Mouse (Mus musculus) embryonic facial prominence, embryonic 12.5 days (tissue): ENCODE data around the gene Abcg1. TPM values are rescaled to one million over a fixed set of nuclear protein-coding genes. Genes with fewer than 3 reads are reported as not detected.

Source experiments
- ATAC-seq: fragments of 200-750 bp; cut with Nextera tagmentation; 2 replicates; pipeline ENCODE4 v1.8.0; 2017; ENCODE audit not compliant: insufficient number of reproducible peaks, insufficient read depth, low FRiP score, low TSS enrichment
- H3K27ac ChIP-seq: fragments of 300-500 bp; sonication (generic); 2 replicates; pipeline ENCODE4 v1.5.1; 2016; ENCODE audit warnings: mild to moderate bottlenecking
- H3K27me3 ChIP-seq: fragments of 300-500 bp; sonication (generic); 2 replicates; pipeline ENCODE4 v1.6.1; 2016; ENCODE audit warnings: mild to moderate bottlenecking, moderate library complexity
- H3K36me3 ChIP-seq: fragments of 300-500 bp; sonication (generic); 2 replicates; pipeline ENCODE4 v1.6.1; 2016; ENCODE audit warnings: mild to moderate bottlenecking
- H3K4me1 ChIP-seq: fragments of 300-500 bp; sonication (generic); 2 replicates; pipeline ENCODE4 v1.6.1; 2016
- H3K4me2 ChIP-seq: fragments of 300-500 bp; sonication (generic); replicated peaks from 2 replicates; pipeline ENCODE4 v1.6.1; 2016; ENCODE audit warnings: mild to moderate bottlenecking, moderate library complexity
- H3K4me3 ChIP-seq: fragments of 300-500 bp; sonication (generic); 2 replicates; pipeline ENCODE4 v1.5.1; 2016; ENCODE audit warnings: mild to moderate bottlenecking
- H3K9ac ChIP-seq: fragments of 300-500 bp; sonication (generic); 2 replicates; pipeline ENCODE4 v1.6.1; 2016; ENCODE audit warnings: mild to moderate bottlenecking, moderate library complexity
- H3K9me3 ChIP-seq: fragments of 300-500 bp; sonication (generic); 2 replicates; pipeline ENCODE4 v1.6.1; 2016; ENCODE audit warnings: mild to moderate bottlenecking, moderate library complexity
- WGBS: fragments of 180-500 bp; shearing (Covaris S2); methylation state at CpG from one replicate; pipeline ENCODE4 v1.1.7; 2016; 5-methylcytosine and 5-hydroxymethylcytosine counted together
- polyA plus RNA-seq: library from polyadenylated mRNA; unstranded; fragments of >200 nt; fragmentation: Nextera tagmentation; extraction: Ambion mirVana; gene quantifications from 2 replicates; pipeline ENCODE4 v1.2.1, GENCODE M21; 2016

Gene Abcg1
- polyA plus RNA-seq, 1 experiment from 2014 or later, result 14.6 TPM

DNA sequence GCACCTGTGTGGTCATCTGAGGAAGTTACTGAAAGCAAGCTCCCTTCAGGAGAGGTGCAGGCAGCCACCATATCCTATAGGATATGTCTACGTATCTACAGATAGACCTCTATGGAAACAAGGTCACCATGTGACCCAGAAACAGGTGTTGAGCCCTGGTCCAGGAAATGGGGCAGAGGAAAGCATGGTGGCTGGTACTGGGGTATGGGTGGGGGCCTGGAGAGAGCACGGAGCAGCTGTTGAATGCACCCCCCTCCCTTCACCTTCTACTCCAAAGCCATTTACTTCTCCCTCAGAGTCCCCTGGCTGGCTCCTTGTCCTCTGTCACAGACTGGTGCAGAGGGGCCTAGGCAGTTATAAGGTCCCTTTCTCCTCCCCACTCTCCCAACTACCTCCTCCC, 106.3 kb downstream of the Abcg1 start:
- no peak for ATAC-seq
- H3K27ac ChIP-seq, result no peak overlapping the region
- no peak overlapping the region for H3K9ac ChIP-seq
- H3K4me3 ChIP-seq, result no peak overlapping the region
- 82% methylated on average over 2 of the region's 2 CpGs for WGBS
- no peaks in the 10 kb centered on the region for H3K4me1 ChIP-seq
- no peak overlapping the region for H3K4me2 ChIP-seq
- no peaks in the 10 kb centered on the region for H3K36me3 ChIP-seq
- H3K9me3 ChIP-seq, result no peaks in the 10 kb centered on the region
- no peaks in the 10 kb centered on the region for H3K27me3 ChIP-seq

DNA sequence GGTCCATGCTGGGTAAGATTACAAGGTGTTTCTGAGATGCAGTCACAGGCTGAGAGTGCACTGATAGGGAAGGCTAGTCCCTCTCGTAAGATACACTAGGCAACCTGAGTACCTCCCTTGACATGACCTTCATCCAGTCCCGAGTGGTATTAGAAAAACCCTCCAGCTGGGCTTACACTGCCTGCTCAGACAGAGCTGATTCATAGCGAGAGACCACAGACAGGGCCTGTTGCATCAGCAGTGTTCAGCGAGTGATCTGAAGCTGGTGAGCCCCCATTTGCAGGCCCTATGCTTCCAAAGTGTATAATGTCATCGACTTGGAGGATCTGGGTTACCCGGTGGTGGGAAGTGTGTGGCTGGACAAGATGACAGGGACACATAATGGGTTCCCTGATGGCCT, 107.7 kb downstream of the Abcg1 start, which contains the start of gene Tff1:
Gene Tff1, minus strand, starts transcription at position 151 of the 400 bp plus-strand sequence.
- ATAC-seq, result no peak
- Histone ChIP-seq H3K36me3 (no peaks in the 10 kb centered on the region), H3K4me1 (no peaks in the 10 kb centered on the region), H3K27ac (no peak within 1 kb of the TSS), H3K27me3 (no peaks in the 10 kb centered on the region), H3K4me3 (no peak within 1 kb of the TSS), H3K9ac (no peak within 1 kb of the TSS), H3K9me3 (no peaks in the 10 kb centered on the region), H3K4me2 (no peak within 1 kb of the TSS)
- 92% methylated on average over 6 of the region's 6 CpGs for WGBS

Other genes starting within 250 kb of the Abcg1 start
- gene Glp1r, start 155.9 kb upstream of the Abcg1 start, polyA plus RNA-seq, result not detected in 2 replicates
- 0.20 TPM in 1 of 2 replicates, not detected in the other for gene Umodl1, start 103.0 kb upstream of the Abcg1 start, polyA plus RNA-seq
- not detected in 2 replicates for gene Tff3, start 72.0 kb downstream of the Abcg1 start, polyA plus RNA-seq
- gene Tff2, start 86.6 kb downstream of the Abcg1 start, polyA plus RNA-seq, result not detected in 2 replicates
- gene Tff1, start 107.6 kb downstream of the Abcg1 start, polyA plus RNA-seq, result not detected in 2 replicates
- gene Tmprss3, start 141.3 kb downstream of the Abcg1 start, polyA plus RNA-seq, result 0.05 and 0.14 TPM in 2 replicates
- 0.29 and 0.37 TPM in 2 replicates for gene Ubash3a, start 150.2 kb downstream of the Abcg1 start, polyA plus RNA-seq
- gene Rsph1, start 219.7 kb downstream of the Abcg1 start, polyA plus RNA-seq, result 0.75 and 1.1 TPM in 2 replicates
- 3.3 and 4.1 TPM in 2 replicates for gene Slc37a1, start 229.1 kb downstream of the Abcg1 start, polyA plus RNA-seq